ENCODE assay signal across 12 mouse cellular contexts in genomic region chr4:140914731-140915131, GRCm38 (mm10). TPM values are rescaled to one million over a fixed set of nuclear protein-coding genes. Genes with fewer than 3 reads are reported as not detected.
DNase-seq lines count a peak whose midpoint lies in the region; ATAC-seq and TF ChIP-seq lines count a peak whose summit lies in the region.
"Had no signal": no experiment of that assay in that cellular context is flagged by ENCODE, and none has a peak within 500 bp of the region (broad histone marks: within the 10 kb centered on the region; RNA-seq: fewer than 3 reads in every experiment).

No protein-coding gene starts in this region.

- H3K4me2 ChIP-seq in forebrain, embryonic 16.5 days (ENCODE audit: low read length): no peak overlapping the region
- H3K4me2 ChIP-seq in stomach, embryonic 15.5 days: no peak overlapping the region
- no peak overlapping the region for H3K4me2 ChIP-seq in stomach, postnatal 0 days (replicated peaks; ENCODE audit: low read depth)
- H3K4me2 ChIP-seq: limb, embryonic 13.5 days; neural tube, embryonic 15.5 days had no signal

- 53% methylated on average over 6 of the region's 6 CpGs for WGBS in forebrain, embryonic 10.5 days
- 35% methylated on average over 6 of the region's 6 CpGs for WGBS in forebrain, embryonic 16.5 days
- WGBS in stomach, embryonic 15.5 days: 54% methylated on average over 6 of the region's 6 CpGs
- 50% methylated on average over 6 of the region's 6 CpGs for WGBS in stomach, postnatal 0 days

- no peak for ATAC-seq in forebrain, embryonic 16.5 days
- no peak for ATAC-seq in stomach, embryonic 15.5 days (ENCODE audit: insufficient read depth, low FRiP score, low read depth)
- ATAC-seq in stomach, postnatal 0 days (ENCODE audit: low FRiP score, low TSS enrichment): no peak

- TF ChIP-seq EP300 in stomach, postnatal 0 days (optimal IDR thresholded peaks at IDR 0.05): no peak

- TF ChIP-seq CTCF in stomach, postnatal 0 days (IDR thresholded peaks at IDR 0.05; ENCODE audit: low read depth): no peak

- H3K9me3 ChIP-seq in forebrain, embryonic 10.5 days: no peaks in the 10 kb centered on the region
- no peaks in the 10 kb centered on the region for H3K9me3 ChIP-seq in forebrain, embryonic 16.5 days (ENCODE audit: control insufficient read depth, low read length)
- H3K9me3 ChIP-seq in stomach, embryonic 15.5 days: no peaks in the 10 kb centered on the region
- no peaks in the 10 kb centered on the region for H3K9me3 ChIP-seq in stomach, postnatal 0 days (ENCODE audit: control insufficient read depth, low read length)
- H3K9me3 ChIP-seq: limb, embryonic 13.5 days; neural tube, embryonic 15.5 days had no signal

- no peaks in the 10 kb centered on the region for H3K27me3 ChIP-seq in forebrain, embryonic 10.5 days (ENCODE audit: poor library complexity, severe bottlenecking)
- H3K27me3 ChIP-seq in forebrain, embryonic 16.5 days (replicated peaks; ENCODE audit: control insufficient read depth, insufficient read depth, low read length): no peaks in the 10 kb centered on the region
- no peaks in the 10 kb centered on the region for H3K27me3 ChIP-seq in stomach, embryonic 15.5 days (replicated peaks)
- H3K27me3 ChIP-seq in stomach, postnatal 0 days (ENCODE audit: control insufficient read depth, insufficient read depth, low read length): no peaks in the 10 kb centered on the region

- H3K36me3 ChIP-seq in forebrain, embryonic 10.5 days (replicated peaks): no peaks in the 10 kb centered on the region
- H3K36me3 ChIP-seq in forebrain, embryonic 16.5 days (ENCODE audit: control insufficient read depth, insufficient read depth): no peaks in the 10 kb centered on the region
- H3K36me3 ChIP-seq in stomach, embryonic 15.5 days: no peaks in the 10 kb centered on the region
- H3K36me3 ChIP-seq in stomach, postnatal 0 days (ENCODE audit: control insufficient read depth, insufficient read depth, low read length): no peaks in the 10 kb centered on the region
- H3K36me3 ChIP-seq: limb, embryonic 13.5 days; neural tube, embryonic 15.5 days had no signal

- no peak for DNase-seq in forebrain, embryonic 10.5 days (ENCODE audit: extremely low spot score, low spot score)
- peak; percentile 53 for DNase-seq in layer of hippocampus, adult 11-12 months (ENCODE audit: low spot score)
- DNase-seq in layer of hippocampus, adult 8-10 months (ENCODE audit: low spot score in 2 of 2): no peak
- DNase-seq in stomach, postnatal 0 days (ENCODE audit: low spot score): no peak
- peak; percentile 61 for DNase-seq in mesoderm, embryonic 11.5 days (ENCODE audit: low read depth, low spot score)
- no peak for DNase-seq in T-cell, adult 2 months (ENCODE audit: low spot score)
- DNase-seq: kidney, adult 11 months had no signal

- H3K9ac ChIP-seq in forebrain, embryonic 16.5 days (replicated peaks; ENCODE audit: low read depth, low read length): no peak overlapping the region
- H3K9ac ChIP-seq in stomach, embryonic 15.5 days: no peak overlapping the region
- H3K9ac ChIP-seq in stomach, postnatal 0 days (ENCODE audit: low read length): no peak overlapping the region
- H3K9ac ChIP-seq: limb, embryonic 13.5 days; neural tube, embryonic 15.5 days had no signal

- no peak overlapping the region for H3K4me3 ChIP-seq in forebrain, embryonic 10.5 days
- no peak overlapping the region for H3K4me3 ChIP-seq in forebrain, embryonic 16.5 days (replicated peaks; ENCODE audit: low read length)
- H3K4me3 ChIP-seq in stomach, embryonic 15.5 days (replicated peaks): no peak overlapping the region
- no peak overlapping the region for H3K4me3 ChIP-seq in stomach, postnatal 0 days (ENCODE audit: low read depth, low read length)
- H3K4me3 ChIP-seq: limb, embryonic 13.5 days; neural tube, embryonic 15.5 days had no signal

- peaks cover 19% of the 10 kb centered on the region for H3K4me1 ChIP-seq in forebrain, embryonic 10.5 days
- peaks cover 7% of the 10 kb centered on the region; the same call in 1 of the 2 replicates for H3K4me1 ChIP-seq in forebrain, embryonic 16.5 days (replicated peaks; ENCODE audit: control insufficient read depth, insufficient read depth, low read length)
- peaks cover 6% of the 10 kb centered on the region; the same call in 1 of the 2 replicates for H3K4me1 ChIP-seq in stomach, embryonic 15.5 days
- no peaks in the 10 kb centered on the region for H3K4me1 ChIP-seq in stomach, postnatal 0 days (replicated peaks; ENCODE audit: control insufficient read depth, insufficient read depth)

- H3K27ac ChIP-seq in forebrain, embryonic 10.5 days: peak overlapping the region; percentile 51
- no peak overlapping the region for H3K27ac ChIP-seq in forebrain, embryonic 16.5 days (ENCODE audit: low read length)
- H3K27ac ChIP-seq in stomach, embryonic 15.5 days: 0 out of 2 replicates have a peak overlapping the region, but pooled peaks have one; percentile 7
- no peak overlapping the region for H3K27ac ChIP-seq in stomach, postnatal 0 days (replicated peaks)
- H3K27ac ChIP-seq: limb, embryonic 13.5 days; macrophage; neural tube, embryonic 15.5 days had no signal

RNA-seq across cellular contexts. Expression of gene Padi2, which starts 8.6 kb away (rescaled TPM):
- polyA plus RNA-seq in forebrain, embryonic 10.5 days (2016; fragmentation: Nextera tagmentation; extraction: Ambion mirVana): 0.30 and 0.66 TPM in 2 replicates
- 0.88 and 1.0 TPM in 2 replicates for polyA plus RNA-seq in forebrain, embryonic 16.5 days (2015; fragmentation: Nextera tagmentation; extraction: Ambion mirVana)
- total RNA-seq in layer of hippocampus, adult 8-10 months (2022): 10 to 100 TPM; 25.4 to 44.6 (median 32.6) TPM
- 2.7 and 3.0 TPM in 2 replicates for polyA plus RNA-seq in stomach, embryonic 15.5 days (2015; fragmentation: Nextera tagmentation; extraction: Ambion mirVana)
- 0.64 and 0.69 TPM in 2 replicates for polyA plus RNA-seq in stomach, postnatal 0 days (2015; fragmentation: Nextera tagmentation; extraction: Ambion mirVana)

RNA-seq across cellular contexts. Expression of gene Sdhb, which starts 46.3 kb away (rescaled TPM):
- 411 and 415 TPM in 2 replicates for polyA plus RNA-seq in forebrain, embryonic 10.5 days (2016; fragmentation: Nextera tagmentation; extraction: Ambion mirVana)
- 420 and 438 TPM in 2 replicates for polyA plus RNA-seq in forebrain, embryonic 16.5 days (2015; fragmentation: Nextera tagmentation; extraction: Ambion mirVana)
- 100 to 1,000 TPM; 169 to 190 (median 176) TPM for total RNA-seq in layer of hippocampus, adult 8-10 months (2022)
- polyA plus RNA-seq in stomach, embryonic 15.5 days (2015; fragmentation: Nextera tagmentation; extraction: Ambion mirVana): 419 and 423 TPM in 2 replicates
- 374 and 382 TPM in 2 replicates for polyA plus RNA-seq in stomach, postnatal 0 days (2015; fragmentation: Nextera tagmentation; extraction: Ambion mirVana)

Comparison
In these comparisons a context has a peak if more than half of its experiments do, and no peak if none do; other contexts are left out.
1. DNase-seq: peak in layer of hippocampus, adult 11-12 months (single experiment) and mesoderm, embryonic 11.5 days (single experiment); none in forebrain, embryonic 10.5 days (single experiment), layer of hippocampus, adult 8-10 months (0 of 2), stomach, postnatal 0 days (single experiment) and T-cell, adult 2 months (single experiment).
2. H3K27ac ChIP-seq: peak in forebrain, embryonic 10.5 days (single experiment) and stomach, embryonic 15.5 days (single experiment); none in forebrain, embryonic 16.5 days (single experiment) and stomach, postnatal 0 days (single experiment).